Mouse (Mus musculus) cerebellum, adult 9-11 months (tissue): ENCODE measurements around the gene Ranbp17.
A peak's percentile ranks its signal among the peaks of the same experiment; 100 is the strongest.

Experiments used
- DNase-seq: peaks from one replicate; pipeline ENCODE4 v3.0.0; 2022

The Ranbp17 gene

GRCm38 (mm10) chr11:33399346-33399745 lies 114.2 kb downstream of the Ranbp17 start:
- no peak for DNase-seq

- DNase-seq: no peak
Observed at GRCm38 (mm10) chr11:33398701-33399100, 114.8 kb downstream of the Ranbp17 start.

- DNase-seq: no peak
Observed at GRCm38 (mm10) chr11:33396275-33396674, 117.3 kb downstream of the Ranbp17 start.

- DNase-seq: no peak
Observed at GRCm38 (mm10) chr11:33394093-33394492, 119.5 kb downstream of the Ranbp17 start.

- peak; percentile 22 for DNase-seq
Observed at GRCm38 (mm10) chr11:33388685-33389084, 124.9 kb downstream of the Ranbp17 start.

GRCm38 (mm10) chr11:33361867-33362266 lies 151.7 kb downstream of the Ranbp17 start:
- no peak for DNase-seq

GRCm38 (mm10) chr11:33349269-33349668 lies 164.3 kb downstream of the Ranbp17 start:
- DNase-seq: no peak

GRCm38 (mm10) chr11:33342061-33342460 lies 171.5 kb downstream of the Ranbp17 start:
- no peak for DNase-seq

- DNase-seq: peak; percentile 98
Observed at GRCm38 (mm10) chr11:33336552-33337121, 176.9 kb downstream of the Ranbp17 start.

GRCm38 (mm10) chr11:33335616-33336015 lies 177.9 kb downstream of the Ranbp17 start:
- DNase-seq: peak; percentile 28

GRCm38 (mm10) chr11:33332137-33332536 lies 181.4 kb downstream of the Ranbp17 start:
- no peak for DNase-seq

GRCm38 (mm10) chr11:33319006-33319611 lies 194.4 kb downstream of the Ranbp17 start:
- DNase-seq: no peak

- DNase-seq: no peak
Observed at GRCm38 (mm10) chr11:33309566-33309965, 204.0 kb downstream of the Ranbp17 start.

GRCm38 (mm10) chr11:33300859-33301258 lies 212.7 kb downstream of the Ranbp17 start:
- DNase-seq: peak; percentile 36

- DNase-seq: peak; percentile 42
Observed at GRCm38 (mm10) chr11:33299371-33299770, 214.2 kb downstream of the Ranbp17 start.

GRCm38 (mm10) chr11:33297121-33297520 lies 216.4 kb downstream of the Ranbp17 start:
- DNase-seq: peak; percentile 16

GRCm38 (mm10) chr11:33295422-33295821 lies 218.1 kb downstream of the Ranbp17 start:
- peak; percentile 11 for DNase-seq

GRCm38 (mm10) chr11:33294063-33294462 lies 219.5 kb downstream of the Ranbp17 start:
- DNase-seq: no peak

GRCm38 (mm10) chr11:33278571-33278970 lies 235.0 kb downstream of the Ranbp17 start:
- DNase-seq: no peak

GRCm38 (mm10) chr11:33276637-33277036 lies 236.9 kb downstream of the Ranbp17 start, which contains the start of gene Gm12117:
Gene Gm12117 (minus strand): TSS chr11:33276737.
- no peak for DNase-seq

GRCm38 (mm10) chr11:33274816-33275215 lies 238.7 kb downstream of the Ranbp17 start:
- DNase-seq: no peak

- DNase-seq: no peak
Observed at GRCm38 (mm10) chr11:33274294-33274693, 239.3 kb downstream of the Ranbp17 start.

- DNase-seq: no peak
Observed at GRCm38 (mm10) chr11:33240295-33240694, 273.3 kb downstream of the Ranbp17 start.

GRCm38 (mm10) chr11:33234134-33234533 lies 279.4 kb downstream of the Ranbp17 start:
- DNase-seq: no peak

GRCm38 (mm10) chr11:33232056-33232455 lies 281.5 kb downstream of the Ranbp17 start:
- DNase-seq: no peak
